Mouse (Mus musculus) cerebellum, postnatal 4 days (tissue): ENCODE data around the gene BC035947.
"Not testable (repeated sequence)": the region's sequence is repeated elsewhere in the genome, so short reads cannot be mapped to it uniquely, and the experiment has no call there.

ENCODE experiments used
- DNase-seq, 2 experiments: peaks; one replicate each; pipeline ENCODE4 v3.0.0; 2022; ENCODE audit warnings: low spot score in 2 of 2, mixed read lengths in 1 of 2

Gene BC035947

DNA sequence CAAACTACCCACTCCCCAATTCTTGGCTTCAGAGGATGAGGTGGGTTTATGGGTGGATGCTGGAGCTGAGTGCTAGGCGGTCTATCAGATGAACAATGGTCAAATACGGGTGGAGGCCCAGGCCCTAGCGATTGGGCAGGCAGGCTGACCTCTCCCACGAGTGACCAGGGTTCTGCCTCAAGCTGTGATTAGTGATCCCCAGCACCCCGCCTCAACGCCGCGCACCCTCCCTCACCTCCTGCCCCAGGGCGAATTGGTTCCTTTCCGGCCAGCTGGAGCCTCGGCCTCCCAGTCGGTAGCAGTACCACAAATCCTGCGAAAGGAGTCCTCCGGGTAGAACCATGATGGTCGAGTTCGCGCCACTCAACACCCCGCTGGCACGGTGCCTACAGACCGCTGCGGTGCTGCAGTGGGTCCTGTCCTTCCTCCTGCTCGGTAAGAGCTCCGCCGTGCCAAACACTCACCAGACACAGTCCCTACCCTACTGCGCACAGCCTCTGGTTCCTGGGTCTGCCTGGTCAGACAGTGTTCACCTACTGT, at the start of gene BC035947:
BC035947 (minus strand) TSS at position 538 of the 540 bp plus-strand sequence.
- peak in 1 of 2 experiments; percentile 22 for DNase-seq

DNA sequence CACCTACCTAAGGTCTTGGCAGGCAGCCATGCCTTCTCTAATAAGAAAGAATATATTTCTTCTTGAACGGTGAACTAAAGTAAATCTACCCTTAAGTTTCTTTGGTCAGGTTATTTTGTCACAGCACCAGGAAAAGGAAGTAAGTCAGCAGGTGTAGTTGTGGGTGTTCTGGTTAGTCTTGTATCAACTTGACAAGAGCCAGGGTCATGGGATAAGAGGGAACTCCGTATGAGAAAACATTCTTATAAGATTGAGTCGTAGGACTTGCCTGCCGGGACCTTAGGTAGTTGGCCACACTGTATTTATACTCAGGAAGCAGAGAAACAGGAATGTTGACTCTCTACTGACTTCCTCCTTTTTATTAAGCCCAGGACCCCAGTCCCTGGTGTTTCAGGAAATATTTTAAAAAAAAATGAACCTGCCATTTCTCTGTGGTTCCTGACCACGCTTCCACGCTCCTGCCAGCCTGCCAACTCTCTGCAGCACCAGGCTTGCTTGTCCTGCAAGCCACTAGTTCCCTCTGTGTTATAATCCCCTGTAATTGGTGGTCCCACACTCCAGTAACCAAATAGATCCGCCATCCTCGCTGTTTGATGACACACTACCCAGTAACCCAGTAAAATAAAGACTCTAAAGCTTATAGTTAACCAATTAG, 42.2 kb upstream of the BC035947 start:
- no peak for DNase-seq

- peak in 1 of 2 experiments; percentile 2 for DNase-seq
Observed at GRCm38 (mm10) chr1:78548961-78549360, 37.0 kb upstream of the BC035947 start.

DNA sequence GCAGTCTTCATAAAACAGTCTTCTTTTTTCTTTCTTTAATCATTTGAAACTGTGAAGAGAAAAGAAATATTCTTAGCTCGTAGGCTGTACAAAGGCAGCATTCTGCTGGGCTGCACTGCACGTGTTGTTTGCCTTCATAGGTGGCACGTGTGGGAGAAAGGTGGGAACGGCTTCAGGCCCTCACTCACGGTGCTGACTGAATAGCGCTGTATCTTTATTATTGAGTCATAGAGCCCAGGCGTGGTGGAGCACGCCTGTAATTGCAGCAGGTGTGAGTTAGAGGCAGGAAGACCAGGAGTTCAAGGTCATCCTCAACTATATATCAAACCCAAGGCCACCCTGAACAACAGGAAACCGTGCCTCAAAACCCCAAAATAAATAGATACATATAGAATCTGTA, 34.3 kb upstream of the BC035947 start:
- DNase-seq: no peak

DNA sequence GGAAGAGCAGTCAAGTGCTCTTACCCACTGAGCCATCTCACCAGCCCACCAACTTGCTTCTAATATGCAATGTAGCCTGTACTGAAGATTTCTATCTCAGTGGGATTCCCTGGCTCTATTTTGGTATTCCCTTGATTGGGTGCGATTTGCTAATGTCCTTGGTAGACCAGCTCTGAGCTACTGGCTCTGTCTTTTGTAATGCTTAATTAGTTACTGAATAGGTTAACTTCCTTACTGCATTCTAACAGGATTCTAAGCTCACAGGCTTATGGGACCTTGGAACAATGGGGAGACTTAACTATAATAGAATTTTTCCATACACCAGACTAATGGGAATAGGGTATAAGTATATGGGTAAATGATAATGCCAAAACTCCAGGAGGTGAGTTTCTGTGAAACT, 31.7 kb upstream of the BC035947 start:
- not testable (repeated sequence) for DNase-seq

DNA sequence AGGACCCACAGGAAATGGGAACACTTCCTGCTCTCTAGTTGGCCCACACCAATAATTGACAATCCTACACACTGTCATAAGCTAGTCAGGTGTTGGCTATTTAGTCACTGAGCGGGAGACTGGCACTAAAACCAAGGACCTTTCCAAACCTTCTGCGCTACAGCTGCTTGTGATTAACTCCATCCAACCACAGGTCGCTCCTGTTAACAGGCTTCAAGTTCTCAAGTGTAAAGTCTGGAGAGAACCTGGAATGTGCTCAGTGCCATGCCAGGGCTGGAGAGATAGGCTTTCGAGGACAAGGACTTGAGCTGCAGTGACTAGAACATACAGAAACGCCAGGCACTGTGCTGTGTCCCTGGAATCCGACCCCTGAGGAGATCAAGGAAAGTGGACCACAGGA, 27.2 kb upstream of the BC035947 start:
- no peak for DNase-seq

DNA sequence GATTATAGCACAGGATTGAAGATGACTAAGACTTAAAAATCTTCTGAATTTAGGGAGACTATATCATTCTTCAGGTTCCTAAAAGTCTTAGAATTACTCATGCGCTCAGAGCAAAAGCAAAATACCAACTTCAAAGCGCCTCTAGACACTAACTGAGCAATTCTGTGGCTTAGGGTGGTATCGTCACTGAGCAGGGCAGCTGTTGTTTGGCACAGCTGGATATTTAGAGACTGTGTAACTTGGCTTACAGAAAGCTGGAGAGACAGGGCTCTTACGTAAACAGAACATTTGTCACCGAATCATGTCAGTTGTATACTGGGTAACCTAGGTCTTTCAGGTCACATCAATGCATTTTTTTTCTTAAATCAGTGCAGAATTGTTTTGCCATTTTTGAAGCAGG, 26.4 kb upstream of the BC035947 start:
- DNase-seq: no peak

DNA sequence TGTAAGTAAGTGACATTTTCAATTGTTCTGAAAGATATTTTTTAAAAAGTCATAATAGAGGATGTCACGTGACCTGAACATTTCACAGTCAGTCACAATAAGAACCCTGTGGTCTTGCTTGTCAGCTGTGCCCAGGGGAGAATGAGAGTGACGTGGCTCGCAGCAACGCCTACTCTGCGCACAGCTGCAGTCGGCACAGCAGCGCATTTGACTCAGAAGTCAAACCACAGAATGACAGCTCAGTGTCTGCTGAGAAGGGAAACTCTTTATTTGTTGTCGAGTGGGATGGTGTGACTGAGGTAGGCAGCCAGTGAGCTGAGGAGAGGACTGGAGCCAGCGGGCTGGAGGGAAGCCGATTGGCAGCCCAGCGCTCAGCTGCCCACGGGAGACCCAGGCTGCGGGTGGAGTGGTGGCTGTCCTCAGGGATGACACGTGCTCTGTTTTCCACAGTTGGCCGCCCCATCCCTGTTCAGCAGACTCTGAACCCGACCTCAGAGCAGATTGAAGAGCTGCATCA, 25.6 kb upstream of the BC035947 start:
- peak; percentile 26 to 45 for DNase-seq

DNA sequence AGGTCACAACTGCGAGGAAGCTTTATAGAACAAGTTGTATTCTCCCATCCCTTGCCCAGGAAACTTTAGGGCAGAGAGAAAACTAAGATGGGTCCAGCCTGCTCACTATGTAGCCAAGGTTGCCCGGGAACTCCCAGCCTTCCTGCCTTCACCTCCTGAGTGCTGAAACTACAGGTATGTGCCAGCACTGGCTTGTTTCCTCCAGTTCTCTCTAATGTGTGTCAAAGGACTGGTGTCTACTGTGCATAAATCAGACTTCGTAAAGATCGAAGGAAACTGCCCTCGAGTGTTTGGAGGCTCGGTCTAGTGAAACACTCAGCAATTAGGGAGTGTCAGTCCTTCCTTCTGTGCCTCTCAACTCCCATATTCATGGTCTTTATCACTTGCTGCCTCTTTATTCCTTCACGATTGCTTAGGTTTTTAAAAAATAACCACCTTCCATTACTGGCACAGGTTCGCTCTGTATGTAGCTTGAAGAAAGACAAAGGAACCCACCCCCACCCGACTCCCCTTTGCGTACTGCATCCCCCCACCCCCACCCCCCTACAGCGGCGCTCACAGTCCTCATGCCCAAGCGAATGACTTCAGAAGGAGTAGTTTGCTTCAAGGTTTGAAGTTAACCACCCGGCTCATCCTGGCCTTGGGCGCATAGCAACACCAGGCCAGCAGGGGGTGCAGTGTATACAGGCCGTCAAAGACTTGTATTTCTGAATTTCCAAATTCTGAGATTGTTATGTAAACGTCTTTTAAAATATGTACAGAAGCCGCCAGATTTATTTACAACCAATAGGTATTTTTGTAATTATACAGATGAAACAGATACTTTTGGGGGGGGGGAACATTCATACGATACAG, 24.6 kb upstream of the BC035947 start:
- DNase-seq: peak; percentile 77 to 80

DNA sequence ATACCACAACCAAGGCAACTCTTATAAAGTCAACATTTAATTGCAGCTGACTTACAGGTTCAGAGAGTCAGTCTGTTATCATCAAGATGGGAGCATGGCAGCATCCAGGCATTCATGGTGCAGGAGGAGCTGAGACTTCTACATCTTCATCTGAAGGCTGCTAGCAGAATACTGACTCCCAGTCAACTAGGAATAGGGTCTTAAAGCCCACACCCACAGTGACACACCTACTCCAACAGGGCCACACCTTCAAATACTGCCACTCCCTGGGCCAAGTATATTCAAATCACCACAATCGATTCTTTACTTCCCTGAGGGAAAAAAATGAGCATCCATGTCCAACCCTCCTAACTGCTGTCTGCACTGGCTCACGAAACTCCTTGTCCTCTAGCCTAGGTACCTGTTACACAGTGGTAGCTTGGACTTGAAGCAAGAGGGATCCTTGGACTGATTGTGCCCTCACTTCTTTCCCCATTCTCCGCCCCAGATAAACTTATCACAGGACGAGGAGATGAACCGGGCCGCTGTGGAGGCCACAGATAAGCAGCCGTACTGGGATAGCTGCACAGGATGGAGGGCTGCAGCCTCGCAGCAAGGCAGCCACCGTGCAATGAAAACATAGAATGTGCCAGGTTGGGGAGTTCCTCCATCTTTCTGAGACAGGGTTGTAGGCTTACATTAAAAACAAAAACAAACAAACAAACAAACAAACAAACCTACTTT, 22.6 kb upstream of the BC035947 start:
- no peak for DNase-seq

- DNase-seq: no peak
Observed at GRCm38 (mm10) chr1:78532184-78532800, 20.3 kb upstream of the BC035947 start.

- no peak for DNase-seq
Observed at GRCm38 (mm10) chr1:78530500-78531215, 18.7 kb upstream of the BC035947 start.

DNA sequence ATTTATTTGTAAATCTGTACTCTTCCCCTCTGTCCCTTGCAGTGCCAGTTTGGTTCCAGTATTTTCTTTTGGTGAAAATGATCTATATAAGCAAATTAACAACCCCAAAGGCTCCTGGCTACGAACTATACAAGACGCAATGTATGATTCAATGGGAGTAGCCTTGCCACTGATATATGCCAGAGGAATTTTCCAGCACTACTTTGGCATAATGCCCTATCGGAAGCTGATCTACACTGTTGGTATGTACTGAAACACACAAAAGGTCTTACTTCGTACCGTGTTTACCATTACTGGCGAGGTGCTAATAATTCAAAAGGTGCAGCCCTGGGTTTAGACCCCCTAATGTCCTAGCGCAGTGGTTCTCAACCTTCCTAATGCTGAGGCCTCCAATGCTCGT, 17.1 kb upstream of the BC035947 start:
- no peak for DNase-seq

- no peak for DNase-seq
Observed at GRCm38 (mm10) chr1:78528356-78528755, 16.4 kb upstream of the BC035947 start.

DNA sequence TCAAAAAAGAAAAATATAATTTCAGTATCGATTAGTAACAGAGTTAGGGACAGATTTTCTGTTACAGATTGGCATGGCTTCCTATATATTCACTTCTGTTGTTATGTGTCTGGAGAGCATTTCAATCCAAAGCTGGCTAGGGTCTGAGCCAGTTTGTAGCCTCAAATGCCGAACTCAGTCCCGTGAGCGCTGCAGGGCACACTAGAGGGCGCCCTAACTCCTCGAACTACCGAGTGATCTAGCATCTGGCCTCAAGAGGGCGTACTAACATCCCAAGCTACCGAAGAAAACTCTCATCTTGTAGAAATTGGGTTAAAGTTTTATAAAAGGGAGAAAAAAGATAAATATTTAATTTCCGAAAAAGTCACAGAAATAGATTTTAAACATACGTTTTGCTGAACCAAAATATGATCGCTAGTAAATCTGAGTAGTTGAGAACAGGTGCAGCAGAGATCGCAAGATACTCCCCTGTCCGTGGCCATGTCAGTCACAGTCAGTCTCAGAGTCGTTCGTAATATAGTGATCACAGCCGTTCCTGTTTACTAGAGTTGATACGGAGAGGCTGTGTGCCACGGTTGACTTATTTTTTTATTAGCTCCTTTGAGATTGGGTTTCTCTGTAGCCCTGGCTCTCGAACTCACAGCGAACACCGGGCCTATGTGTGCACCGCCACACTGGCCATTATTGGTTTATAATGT, 13.4 kb upstream of the BC035947 start:
- DNase-seq: peak; percentile 52 to 73

- no peak for DNase-seq
Observed at GRCm38 (mm10) chr1:78518907-78519306, 6.9 kb upstream of the BC035947 start.

DNA sequence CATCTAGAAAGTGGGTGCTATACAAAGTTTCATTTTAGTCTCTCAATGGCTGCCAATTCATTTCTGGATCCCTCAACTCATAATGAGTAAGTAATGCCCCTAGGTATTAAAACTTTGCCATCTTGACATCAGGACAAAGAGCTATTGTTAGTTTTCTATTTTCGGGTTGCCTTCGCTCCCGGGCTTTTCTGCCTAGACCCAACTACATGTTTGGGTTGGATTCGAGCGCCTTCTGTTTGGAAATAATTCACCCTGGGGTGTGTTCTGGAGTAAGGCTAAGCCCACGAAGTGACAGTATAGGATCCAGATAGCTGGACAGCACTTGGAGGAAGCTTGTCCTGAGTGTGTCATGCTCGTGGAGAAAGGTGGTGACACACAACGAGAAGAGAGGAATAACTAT, 798 bp upstream of the BC035947 start:
- no peak for DNase-seq

GRCm38 (mm10) chr1:78510862-78511261, 1.1 kb downstream of the BC035947 start, which contains the start of gene Mogat1:
TSS of gene Mogat1 (plus strand) at chr1:78510991.
- no peak for DNase-seq

GRCm38 (mm10) chr1:78507137-78507536, 4.8 kb downstream of the BC035947 start:
- DNase-seq: no peak

- DNase-seq: no peak
Observed at GRCm38 (mm10) chr1:78502527-78502926, 9.4 kb downstream of the BC035947 start.
